Mouse (Mus musculus): Measurements from ENCODE around the gene Tgif2. TPM values are rescaled to one million over a fixed set of nuclear protein-coding genes. Genes with fewer than 3 reads are reported as not detected.
"Not testable (repeated sequence)": the region's sequence is repeated elsewhere in the genome, so short reads cannot be mapped to it uniquely, and the experiment has no call there.

The Tgif2 gene
- polyA plus RNA-seq, 1 experiment from 2014 or later, result 35.5 TPM

- no peaks in the 10 kb centered on the region for H3K27me3 ChIP-seq (replicated peaks)
- H3K9me3 ChIP-seq, result no peaks in the 10 kb centered on the region
- no peak overlapping the region for H3K9ac ChIP-seq
- no peak overlapping the region for H3K4me3 ChIP-seq
- 78% methylated on average over 10 of the region's 10 CpGs for WGBS
- H3K4me1 ChIP-seq, result peaks cover 59% of the 10 kb centered on the region
- peak overlapping the region; percentile 81 for H3K4me2 ChIP-seq
- no peak overlapping the region for H3K27ac ChIP-seq (replicated peaks)
- no peak for ATAC-seq (ENCODE audit: extremely low read depth, insufficient number of reproducible peaks, low FRiP score, low TSS enrichment)
- peaks cover 42% of the 10 kb centered on the region for H3K36me3 ChIP-seq
Measured at GRCm38 (mm10) chr2:156843331-156843730, 3.5 kb downstream of the Tgif2 start.

GRCm38 (mm10) chr2:156844715-156845114 is 4.9 kb downstream of the Tgif2 start:
- 54% methylated on average over 10 of the region's 10 CpGs for WGBS
- Histone ChIP-seq H3K9ac (peak overlapping the region; percentile 42), H3K27ac (replicated peaks) (0 out of 2 replicates have a peak overlapping the region, but pooled peaks have one; percentile 24), H3K4me3 (no peak overlapping the region), H3K27me3 (replicated peaks) (no peaks in the 10 kb centered on the region), H3K36me3 (peaks cover 54% of the 10 kb centered on the region), H3K9me3 (no peaks in the 10 kb centered on the region), H3K4me1 (peaks cover 47% of the 10 kb centered on the region), H3K4me2 (no peak overlapping the region)
- no peak for ATAC-seq (ENCODE audit: extremely low read depth, insufficient number of reproducible peaks, low FRiP score, low TSS enrichment)

GRCm38 (mm10) chr2:156847653-156848052 is 7.8 kb downstream of the Tgif2 start:
- Histone ChIP-seq H3K4me3 (no peak overlapping the region), H3K9me3 (no peaks in the 10 kb centered on the region), H3K27me3 (replicated peaks) (no peaks in the 10 kb centered on the region), H3K27ac (replicated peaks) (no peak overlapping the region), H3K4me1 (peaks cover 33% of the 10 kb centered on the region), H3K36me3 (peaks cover 83% of the 10 kb centered on the region), H3K9ac (no peak overlapping the region), H3K4me2 (no peak overlapping the region)
- WGBS, result 78% methylated on average over 6 of the region's 6 CpGs
- no peak for ATAC-seq (ENCODE audit: extremely low read depth, insufficient number of reproducible peaks, low FRiP score, low TSS enrichment)

GRCm38 (mm10) chr2:156848526-156849182 is 8.8 kb downstream of the Tgif2 start:
- peaks cover 23% of the 10 kb centered on the region for H3K4me1 ChIP-seq
- peaks cover 89% of the 10 kb centered on the region for H3K36me3 ChIP-seq
- no peak overlapping the region for H3K4me3 ChIP-seq
- WGBS, result 80% methylated on average over 6 of the region's 6 CpGs
- no peaks in the 10 kb centered on the region for H3K27me3 ChIP-seq (replicated peaks)
- no peak overlapping the region for H3K27ac ChIP-seq (replicated peaks)
- no peak overlapping the region for H3K4me2 ChIP-seq
- H3K9ac ChIP-seq, result no peak overlapping the region
- no peak for ATAC-seq (ENCODE audit: extremely low read depth, insufficient number of reproducible peaks, low FRiP score, low TSS enrichment)
- H3K9me3 ChIP-seq, result no peaks in the 10 kb centered on the region

- Histone ChIP-seq H3K4me3 (no peak overlapping the region), H3K27me3 (replicated peaks) (no peaks in the 10 kb centered on the region), H3K4me2 (no peak overlapping the region), H3K4me1 (peaks cover 4% of the 10 kb centered on the region), H3K36me3 (peaks cover 85% of the 10 kb centered on the region), H3K9ac (no peak overlapping the region), H3K27ac (replicated peaks) (no peak overlapping the region), H3K9me3 (no peaks in the 10 kb centered on the region)
- ATAC-seq (ENCODE audit: extremely low read depth, insufficient number of reproducible peaks, low FRiP score, low TSS enrichment), result no peak
- WGBS, result 87% methylated on average over 5 of the region's 5 CpGs
Measured at GRCm38 (mm10) chr2:156850505-156850904, 10.7 kb downstream of the Tgif2 start.

GRCm38 (mm10) chr2:156853584-156853983 is 13.8 kb downstream of the Tgif2 start:
- Histone ChIP-seq H3K36me3 (peaks cover 73% of the 10 kb centered on the region), H3K4me1 (peaks cover 26% of the 10 kb centered on the region)
- H3K27ac ChIP-seq (replicated peaks); H3K9ac ChIP-seq; H3K9me3 ChIP-seq; H3K4me3 ChIP-seq; H3K27me3 ChIP-seq (replicated peaks); ATAC-seq (ENCODE audit: extremely low read depth, insufficient number of reproducible peaks, low FRiP score, low TSS enrichment); H3K4me2 ChIP-seq: not testable (repeated sequence)
- WGBS, result 91% methylated on average over 8 of the region's 13 CpGs

- H3K27ac ChIP-seq (replicated peaks); H3K9me3 ChIP-seq; H3K4me2 ChIP-seq; ATAC-seq (ENCODE audit: extremely low read depth, insufficient number of reproducible peaks, low FRiP score, low TSS enrichment); H3K9ac ChIP-seq; H3K27me3 ChIP-seq (replicated peaks); H3K4me3 ChIP-seq: not testable (repeated sequence)
- WGBS, result 54% methylated on average over 13 of the region's 13 CpGs
- Histone ChIP-seq H3K4me1 (peaks cover 27% of the 10 kb centered on the region), H3K36me3 (peaks cover 70% of the 10 kb centered on the region)
Measured at GRCm38 (mm10) chr2:156853999-156854771, 14.4 kb downstream of the Tgif2 start.

- Histone ChIP-seq H3K4me2 (no peak overlapping the region), H3K36me3 (peaks cover 57% of the 10 kb centered on the region), H3K4me1 (peaks cover 30% of the 10 kb centered on the region), H3K9me3 (no peaks in the 10 kb centered on the region), H3K27me3 (replicated peaks) (no peaks in the 10 kb centered on the region), H3K4me3 (no peak overlapping the region), H3K9ac (peak overlapping the region; percentile 68; the same call in 1 of the 2 replicates), H3K27ac (replicated peaks) (peak overlapping the region; percentile 78; the same call in 1 of the 2 replicates)
- no peak for ATAC-seq (ENCODE audit: extremely low read depth, insufficient number of reproducible peaks, low FRiP score, low TSS enrichment)
- 91% methylated on average over 1 of the region's 1 CpGs for WGBS
Measured at GRCm38 (mm10) chr2:156856311-156856710, 16.5 kb downstream of the Tgif2 start.

- peak overlapping the region; percentile 29 for H3K4me3 ChIP-seq
- peak overlapping the region; percentile 64 for H3K4me2 ChIP-seq
- H3K9me3 ChIP-seq, result no peaks in the 10 kb centered on the region
- H3K27ac ChIP-seq (replicated peaks), result peak overlapping the region; percentile 78
- peaks cover 46% of the 10 kb centered on the region for H3K36me3 ChIP-seq
- 31% methylated on average over 3 of the region's 3 CpGs for WGBS
- H3K27me3 ChIP-seq (replicated peaks), result no peaks in the 10 kb centered on the region
- H3K9ac ChIP-seq, result peak overlapping the region; percentile 68
- no peak for ATAC-seq (ENCODE audit: extremely low read depth, insufficient number of reproducible peaks, low FRiP score, low TSS enrichment)
- peaks cover 37% of the 10 kb centered on the region for H3K4me1 ChIP-seq
Measured at GRCm38 (mm10) chr2:156857385-156857791, 17.6 kb downstream of the Tgif2 start.

GRCm38 (mm10) chr2:156857835-156858234 is 18.0 kb downstream of the Tgif2 start, which contains the start of gene 4930518I15Rik:
Gene 4930518I15Rik, minus strand, starts transcription at chr2:156857946.
- Histone ChIP-seq H3K36me3 (peaks cover 42% of the 10 kb centered on the region), H3K4me3 (peak within 1 kb of the TSS; percentile 29), H3K4me2 (peak within 1 kb of the TSS; percentile 64), H3K27ac (replicated peaks) (peak within 1 kb of the TSS; percentile 78), H3K27me3 (replicated peaks) (no peaks in the 10 kb centered on the region), H3K9me3 (no peaks in the 10 kb centered on the region), H3K4me1 (peaks cover 37% of the 10 kb centered on the region), H3K9ac (peak within 1 kb of the TSS; percentile 68)
- ATAC-seq (ENCODE audit: extremely low read depth, insufficient number of reproducible peaks, low FRiP score, low TSS enrichment), result no peak
- WGBS, result 77% methylated on average over 2 of the region's 2 CpGs

- H3K9ac ChIP-seq, result no peak overlapping the region
- H3K9me3 ChIP-seq, result no peaks in the 10 kb centered on the region
- H3K4me2 ChIP-seq, result no peak overlapping the region
- ATAC-seq (ENCODE audit: extremely low read depth, insufficient number of reproducible peaks, low FRiP score, low TSS enrichment), result no peak
- H3K4me1 ChIP-seq, result peaks cover 39% of the 10 kb centered on the region
- no peak overlapping the region for H3K4me3 ChIP-seq
- 81% methylated on average over 7 of the region's 7 CpGs for WGBS
- no peaks in the 10 kb centered on the region for H3K27me3 ChIP-seq (replicated peaks)
- peaks cover 38% of the 10 kb centered on the region for H3K36me3 ChIP-seq
- H3K27ac ChIP-seq (replicated peaks), result no peak overlapping the region
Measured at GRCm38 (mm10) chr2:156858671-156859070, 18.9 kb downstream of the Tgif2 start.
